Mouse (Mus musculus) liver, embryonic 14.5 days (tissue): Measurements from ENCODE around the gene Cysrt1. TPM values are rescaled to one million over a fixed set of nuclear protein-coding genes. Genes with fewer than 3 reads are reported as not detected.

Source experiments
- ATAC-seq: fragments of 200-750 bp; cut with Nextera tagmentation; 2 replicates; pipeline ENCODE4 v1.8.0; 2017; ENCODE audit warnings: moderate number of reproducible peaks, mild to moderate bottlenecking, moderate library complexity; ENCODE audit not compliant: insufficient read depth
- DNase-seq, 3 experiments: peaks; one replicate each; pipeline ENCODE4 v3.0.0-alpha.2; 2012 to 2013; ENCODE audit warnings: low read depth in 3 of 3, low spot score in 3 of 3
- H3K27ac ChIP-seq: fragments of 300-500 bp; sonication (generic); 2 replicates; pipeline ENCODE4 v1.5.1; 2014; ENCODE audit warnings: moderate library complexity, mild to moderate bottlenecking, control low read depth, inconsistent platforms
- H3K27me3 ChIP-seq: fragments of 300-500 bp; sonication (generic); 2 replicates; pipeline ENCODE4 v1.6.1; 2014; ENCODE audit warnings: mild to moderate bottlenecking, low read length, moderate library complexity; ENCODE audit not compliant: control insufficient read depth, insufficient read depth
- H3K36me3 ChIP-seq: fragments of 300-500 bp; sonication (generic); replicated peaks from 2 replicates; pipeline ENCODE4 v1.6.1; 2014; ENCODE audit warnings: low read depth; ENCODE audit not compliant: control insufficient read depth, insufficient read depth
- H3K4me1 ChIP-seq, 2 experiments: fragments of 200-500 bp in 1 of 2; fragments of 300-500 bp in 1 of 2; sonication (generic) in 1 of 2; replicated peaks; 2 replicates each; pipeline ENCODE4 v1.6.1; 2012 to 2014; ENCODE audit warnings: antibody characterized with exemption in 1 of 2, inconsistent platforms in 1 of 2, low read length in 1 of 2; ENCODE audit not compliant: control insufficient read depth in 2 of 2, insufficient read depth in 2 of 2
- H3K4me2 ChIP-seq: fragments of 300-500 bp; sonication (generic); 2 replicates; pipeline ENCODE4 v1.6.1; 2014; ENCODE audit warnings: low read depth, mild to moderate bottlenecking, control low read depth, moderate library complexity
- H3K4me3 ChIP-seq, 2 experiments: fragments of 200-500 bp in 1 of 2; fragments of 300-500 bp in 1 of 2; sonication (generic) in 1 of 2; 2 replicates each; pipeline ENCODE4 v1.5.1; 2012 to 2014; ENCODE audit warnings: low read depth in 2 of 2, low read length in 2 of 2, mild to moderate bottlenecking in 2 of 2, control low read depth in 1 of 2, inconsistent platforms in 1 of 2, moderate library complexity in 1 of 2; ENCODE audit not compliant: insufficient read depth in 1 of 2
- H3K9ac ChIP-seq: fragments of 300-500 bp; sonication (generic); replicated peaks from 2 replicates; pipeline ENCODE4 v1.6.1; 2014; ENCODE audit warnings: mild to moderate bottlenecking, control low read depth, moderate library complexity
- H3K9me3 ChIP-seq: fragments of 300-500 bp; sonication (generic); 2 replicates; pipeline ENCODE4 v1.6.1; 2016; ENCODE audit warnings: low read length, mixed read lengths; ENCODE audit not compliant: control insufficient read depth
- CTCF ChIP-seq: IDR thresholded peaks from 2 replicates; pipeline ENCODE4 v1.5.1; 2016; ENCODE audit warnings: antibody characterized with exemption, low read depth, control low read depth
- EP300 ChIP-seq: IDR thresholded peaks from 2 replicates; pipeline ENCODE4 v1.6.1; 2016; ENCODE audit warnings: antibody characterized with exemption, low read depth
- WGBS: fragments of 180-500 bp; shearing (Covaris S2); extraction: QIAGEN DNeasy Blood & Tissue Kit; methylation state at CpG from one replicate; pipeline ENCODE4 v1.1.7; 2014; ENCODE audit not compliant: insufficient replicate concordance; 5-methylcytosine and 5-hydroxymethylcytosine counted together
- polyA plus RNA-seq, 2 experiments: library from polyadenylated mRNA; depleted of rRNA in 1 of 2; stranded (reverse) in 1 of 2; unstranded in 1 of 2; fragments of >200 nt; fragmentation: Nextera tagmentation in 1 of 2; extraction: Ambion mirVana in 1 of 2; gene quantifications; 2 replicates each; pipeline versions ENCODE4 v1.2.1 to v1.2.3; 2012 to 2014

The Cysrt1 gene
- polyA plus RNA-seq, 2 experiments, result not detected

- 25% methylated on average over 8 of the region's 8 CpGs for WGBS
- Histone ChIP-seq H3K4me2 (no peak within 1 kb of the TSS), H3K4me1 (peaks cover 3 to 16% of the 10 kb centered on the region in 2 experiments), H3K36me3 (no peaks in the 10 kb centered on the region), H3K27ac (no peak within 1 kb of the TSS), H3K9ac (no peak within 1 kb of the TSS), H3K9me3 (no peaks in the 10 kb centered on the region), H3K4me3 (no peak within 1 kb of the TSS), H3K27me3 (peaks cover 7% of the 10 kb centered on the region)
- TF ChIP-seq CTCF (no peak), EP300 (no peak)
- no peak for DNase-seq
- ATAC-seq, result no peak
Observed at GRCm38 (mm10) chr2:25236614-25237013, 5.6 kb downstream of the Cysrt1 start, which contains the start of gene Rnf224. Gene Rnf224, minus strand, starts transcription at chr2:25236787.

GRCm38 (mm10) chr2:25234551-25235220 lies 7.6 kb downstream of the Cysrt1 start:
- H3K9ac ChIP-seq, result no peak overlapping the region
- ATAC-seq (no peak), DNase-seq (no peak)
- H3K27ac ChIP-seq, result no peak overlapping the region
- WGBS, result 49% methylated on average over 5 of the region's 5 CpGs
- no peaks in the 10 kb centered on the region for H3K36me3 ChIP-seq
- TF ChIP-seq EP300 (no peak), CTCF (no peak)
- no peaks in the 10 kb centered on the region for H3K9me3 ChIP-seq
- H3K4me3 ChIP-seq, result no peak overlapping the region
- peaks cover 0 to 5% of the 10 kb centered on the region in 2 experiments; a peak in 1 of 4 replicates for H3K4me1 ChIP-seq
- no peak overlapping the region for H3K4me2 ChIP-seq
- H3K27me3 ChIP-seq, result no peaks in the 10 kb centered on the region

- ATAC-seq (no peak), DNase-seq (no peak)
- Histone ChIP-seq H3K27ac (no peak within 1 kb of the TSS), H3K27me3 (no peaks in the 10 kb centered on the region), H3K4me1 (peaks cover 0 to 5% of the 10 kb centered on the region in 2 experiments; a peak in 1 of 4 replicates), H3K4me3 (no peak within 1 kb of the TSS), H3K36me3 (no peaks in the 10 kb centered on the region), H3K4me2 (no peak within 1 kb of the TSS), H3K9me3 (no peaks in the 10 kb centered on the region), H3K9ac (no peak within 1 kb of the TSS; the same call in 1 of the 2 replicates)
- WGBS, result 68% methylated on average over 3 of the region's 3 CpGs
- TF ChIP-seq EP300, result no peak
- TF ChIP-seq CTCF, result no peak
Observed at GRCm38 (mm10) chr2:25234050-25234449, 8.2 kb downstream of the Cysrt1 start, which contains the start of gene Slc34a3. Gene Slc34a3, minus strand, starts transcription at chr2:25234364.

GRCm38 (mm10) chr2:25233421-25233820 lies 8.8 kb downstream of the Cysrt1 start:
- ATAC-seq (no peak), DNase-seq (no peak)
- no peak overlapping the region for H3K4me3 ChIP-seq
- H3K9me3 ChIP-seq, result no peaks in the 10 kb centered on the region
- H3K36me3 ChIP-seq, result no peaks in the 10 kb centered on the region
- 7% methylated on average over 4 of the region's 4 CpGs for WGBS
- no peaks in the 10 kb centered on the region for H3K27me3 ChIP-seq
- H3K27ac ChIP-seq, result no peak overlapping the region
- H3K4me2 ChIP-seq, result no peak overlapping the region
- no peak overlapping the region; the same call in 1 of the 2 replicates for H3K9ac ChIP-seq
- peaks cover 0 to 6% of the 10 kb centered on the region in 2 experiments; a peak in 1 of 4 replicates for H3K4me1 ChIP-seq
- TF ChIP-seq CTCF, result no peak
- TF ChIP-seq EP300, result no peak

- Histone ChIP-seq H3K9me3 (no peaks in the 10 kb centered on the region), H3K36me3 (no peaks in the 10 kb centered on the region), H3K4me1 (peaks cover 0 to 3% of the 10 kb centered on the region in 2 experiments; a peak in 2 of 4 replicates), H3K27ac (no peak overlapping the region), H3K4me2 (no peak overlapping the region), H3K27me3 (no peaks in the 10 kb centered on the region), H3K4me3 (no peak overlapping the region), H3K9ac (no peak overlapping the region)
- ATAC-seq (no peak), DNase-seq (no peak)
- TF ChIP-seq CTCF (no peak), EP300 (no peak)
- WGBS, result 65% methylated on average over 12 of the region's 12 CpGs
Observed at GRCm38 (mm10) chr2:25231038-25231437, 11.2 kb downstream of the Cysrt1 start.
